Mouse (Mus musculus) lung, embryonic 15.5 days (tissue): ENCODE data around the gene Klrg1. TPM values are rescaled to one million over a fixed set of nuclear protein-coding genes. Genes with fewer than 3 reads are reported as not detected.

Source experiments
- ATAC-seq: fragments of 200-750 bp; cut with Nextera tagmentation; 2 replicates; pipeline ENCODE4 v1.8.0; 2017; ENCODE audit warnings: moderate number of reproducible peaks, borderline replicate concordance; ENCODE audit not compliant: low FRiP score, low TSS enrichment; ENCODE audit errors: extremely low read depth
- H3K27ac ChIP-seq: fragments of 300-500 bp; sonication (generic); 2 replicates; pipeline ENCODE4 v1.5.1; 2015; ENCODE audit warnings: moderate library complexity, mild to moderate bottlenecking, inconsistent platforms
- H3K27me3 ChIP-seq: fragments of 300-500 bp; sonication (generic); 2 replicates; pipeline ENCODE4 v1.6.1; 2015; ENCODE audit warnings: inconsistent platforms
- H3K36me3 ChIP-seq: fragments of 300-500 bp; sonication (generic); 2 replicates; pipeline ENCODE4 v1.6.1; 2015; ENCODE audit warnings: inconsistent platforms
- H3K4me1 ChIP-seq: fragments of 300-500 bp; sonication (generic); 2 replicates; pipeline ENCODE4 v1.6.1; 2015; ENCODE audit warnings: inconsistent platforms
- H3K4me2 ChIP-seq: fragments of 300-500 bp; sonication (generic); 2 replicates; pipeline ENCODE4 v1.6.1; 2015; ENCODE audit warnings: inconsistent platforms, mild to moderate bottlenecking, moderate library complexity
- H3K4me3 ChIP-seq: fragments of 300-500 bp; sonication (generic); 2 replicates; pipeline ENCODE4 v1.5.1; 2015; ENCODE audit warnings: mild to moderate bottlenecking, inconsistent platforms
- H3K9ac ChIP-seq: fragments of 300-500 bp; sonication (generic); 2 replicates; pipeline ENCODE4 v1.6.1; 2015; ENCODE audit warnings: inconsistent platforms
- H3K9me3 ChIP-seq: fragments of 300-500 bp; sonication (generic); 2 replicates; pipeline ENCODE4 v1.6.1; 2016; ENCODE audit warnings: inconsistent platforms
- WGBS: fragments of 180-500 bp; shearing (Covaris S2); methylation state at CpG from one replicate; pipeline ENCODE4 v1.1.7; 2015; 5-methylcytosine and 5-hydroxymethylcytosine counted together
- polyA plus RNA-seq: library from polyadenylated mRNA; unstranded; fragments of >200 nt; fragmentation: Nextera tagmentation; extraction: Ambion mirVana; gene quantifications from 2 replicates; pipeline ENCODE4 v1.2.1, GENCODE M21; 2015

Gene Klrg1
- polyA plus RNA-seq, 1 experiment from 2014 or later, result not detected

DNA sequence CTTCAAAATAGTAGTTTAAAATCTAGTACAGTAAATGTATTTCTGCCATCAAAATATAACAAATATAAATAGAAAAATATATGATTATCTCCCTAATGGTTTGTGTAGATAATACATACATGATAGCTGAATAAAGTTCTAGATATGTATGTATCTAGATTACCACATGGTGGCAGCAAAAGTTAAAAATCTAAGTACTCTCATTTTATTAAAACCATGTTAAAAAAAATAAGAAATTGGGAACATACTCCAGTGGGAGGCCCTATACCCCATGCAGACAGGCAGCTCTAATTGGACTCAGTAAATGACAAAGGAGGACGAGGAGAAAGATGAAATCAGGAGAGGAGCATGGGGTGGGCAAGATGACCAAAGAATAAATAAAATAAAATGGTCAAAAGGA, 30.5 kb downstream of the Klrg1 start:
- Histone ChIP-seq H3K4me1 (no peaks in the 10 kb centered on the region), H3K9ac (no peak overlapping the region), H3K36me3 (no peaks in the 10 kb centered on the region), H3K27ac (no peak overlapping the region), H3K27me3 (no peaks in the 10 kb centered on the region), H3K4me3 (no peak overlapping the region), H3K4me2 (no peak overlapping the region), H3K9me3 (no peaks in the 10 kb centered on the region)
- 18% methylated on average over 1 of the region's 1 CpGs for WGBS
- ATAC-seq, result no peak

DNA sequence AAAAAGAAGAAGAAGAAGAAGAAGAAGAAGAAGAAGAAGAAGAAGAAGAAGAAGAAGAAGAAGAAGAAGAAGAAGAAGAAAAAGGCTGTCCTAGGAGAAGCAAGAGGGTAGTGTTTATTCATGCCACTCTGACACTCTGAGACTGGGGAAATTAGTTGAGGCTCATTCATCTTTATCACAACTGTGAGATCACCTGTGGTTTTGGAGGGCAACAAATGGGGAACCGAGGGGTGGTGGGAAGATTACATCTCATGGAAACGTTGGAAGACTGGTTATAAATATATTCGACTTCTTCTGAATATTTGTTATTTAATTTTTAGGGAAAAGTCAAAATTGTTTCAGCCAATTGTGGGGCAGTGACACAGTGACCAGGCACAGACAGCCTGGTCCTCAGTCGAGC, 32.6 kb downstream of the Klrg1 start:
- H3K4me3 ChIP-seq, result no peak overlapping the region
- H3K4me2 ChIP-seq, result no peak overlapping the region
- WGBS, result 49% methylated on average over 4 of the region's 4 CpGs
- no peaks in the 10 kb centered on the region for H3K4me1 ChIP-seq
- no peak overlapping the region for H3K27ac ChIP-seq
- H3K9me3 ChIP-seq, result no peaks in the 10 kb centered on the region
- no peaks in the 10 kb centered on the region for H3K27me3 ChIP-seq
- H3K36me3 ChIP-seq, result no peaks in the 10 kb centered on the region
- no peak overlapping the region for H3K9ac ChIP-seq
- no peak for ATAC-seq

Other genes starting within 250 kb of the Klrg1 start
- gene M6pr, start 25.8 kb upstream of the Klrg1 start, polyA plus RNA-seq, result 118 and 121 TPM in 2 replicates
- 15.5 and 16.3 TPM in 2 replicates for gene Phc1, start 57.7 kb upstream of the Klrg1 start, polyA plus RNA-seq
- gene Rimklb, start 215.9 kb upstream of the Klrg1 start, polyA plus RNA-seq, result 9.1 and 12.3 TPM in 2 replicates
- gene Mfap5, start 223.0 kb upstream of the Klrg1 start, polyA plus RNA-seq, result 17.5 and 19.2 TPM in 2 replicates